Mouse (Mus musculus): ENCODE data around the gene Leo1.

- TF ChIP-seq POLR2A (IDR thresholded peaks at IDR 0.05; ENCODE audit: borderline replicate concordance, low read depth, low read length) (no peak), CTCF (IDR thresholded peaks at IDR 0.05; ENCODE audit: low read depth, low read length) (no peak)
Observed at GRCm38 (mm10) chr9:75463050-75463660, 21.8 kb downstream of the Leo1 start.

All from bone marrow macrophage, adult 2 months (primary cell).